Mouse (Mus musculus) hindbrain, embryonic 10.5 days (tissue): ENCODE data around the gene Krt90. TPM values are rescaled to one million over a fixed set of nuclear protein-coding genes. Genes with fewer than 3 reads are reported as not detected.

Experiments
- polyA plus RNA-seq: library from polyadenylated mRNA; unstranded; fragments of >200 nt; fragmentation: Nextera tagmentation; extraction: Ambion mirVana; gene quantifications from 2 replicates; pipeline ENCODE4 v1.2.1, GENCODE M21; 2016

The Krt90 gene
- polyA plus RNA-seq, 1 experiment from 2014 or later = 0.22 TPM

Other genes with a start within 250 kb of the Krt90 start
- 0.16 TPM in 1 of 2 replicates, not detected in the other for gene Krt80, start 192.8 kb downstream of the Krt90 start, polyA plus RNA-seq
- 17.5 and 19.9 TPM in 2 replicates for gene Krt7, start 151.9 kb downstream of the Krt90 start, polyA plus RNA-seq
- gene Krt87, start 124.1 kb downstream of the Krt90 start, polyA plus RNA-seq = 0.10 TPM in 1 of 2 replicates, not detected in the other
- not detected in 2 replicates for gene Krt88, start 115.2 kb downstream of the Krt90 start, polyA plus RNA-seq
- gene Krt81, start 99.2 kb downstream of the Krt90 start, polyA plus RNA-seq = not detected in 2 replicates
- gene Krt86, start 89.5 kb downstream of the Krt90 start, polyA plus RNA-seq = not detected in 2 replicates
- not detected in 2 replicates for gene Krt83, start 71.4 kb downstream of the Krt90 start, polyA plus RNA-seq
- not detected in 2 replicates for gene Gm49425, start 45.7 kb downstream of the Krt90 start, polyA plus RNA-seq
- not detected in 2 replicates for gene Krt84, start 30.1 kb downstream of the Krt90 start, polyA plus RNA-seq
- gene Krt82, start 12.3 kb downstream of the Krt90 start, polyA plus RNA-seq = not detected in 2 replicates
- gene Krt75, start 11.0 kb upstream of the Krt90 start, polyA plus RNA-seq = 0.08 TPM in 1 of 2 replicates, not detected in the other
- gene Gm5414, start 65.2 kb upstream of the Krt90 start, polyA plus RNA-seq = not detected in 2 replicates
- not detected in 2 replicates for gene Gm5478, start 84.4 kb upstream of the Krt90 start, polyA plus RNA-seq
- not detected in 2 replicates for gene Krt6b, start 117.3 kb upstream of the Krt90 start, polyA plus RNA-seq
- not detected in 2 replicates for gene Krt6a, start 131.4 kb upstream of the Krt90 start, polyA plus RNA-seq
- gene Krt5, start 149.9 kb upstream of the Krt90 start, polyA plus RNA-seq = 0.16 and 2.1 TPM in 2 replicates
- gene Krt71, start 180.2 kb upstream of the Krt90 start, polyA plus RNA-seq = not detected in 2 replicates
- not detected in 2 replicates for gene Krt72, start 223.5 kb upstream of the Krt90 start, polyA plus RNA-seq
- gene Krt73, start 239.4 kb upstream of the Krt90 start, polyA plus RNA-seq = not detected in 2 replicates